Mouse (Mus musculus) heart, embryonic 14.5 days (tissue): ENCODE measurements around the gene Phxr2. TPM values are rescaled to one million over a fixed set of nuclear protein-coding genes. Genes with fewer than 3 reads are reported as not detected.

Source experiments
- ATAC-seq: fragments of 200-750 bp; cut with Nextera tagmentation; 2 replicates; pipeline ENCODE4 v1.8.0; 2017; ENCODE audit warnings: low read depth, moderate TSS enrichment; ENCODE audit not compliant: insufficient number of reproducible peaks, insufficient read depth, low FRiP score
- H3K27ac ChIP-seq, 2 experiments: fragments of 200-500 bp in 1 of 2; fragments of 300-500 bp in 1 of 2; sonication (generic) in 1 of 2; replicated peaks in 1 of 2; 2 replicates each; pipeline ENCODE4 v1.5.1; 2012 to 2014; ENCODE audit warnings: low read depth in 2 of 2, low read length in 2 of 2, control low read depth in 1 of 2, mild to moderate bottlenecking in 1 of 2, mixed read lengths in 1 of 2; ENCODE audit not compliant: control insufficient read depth in 1 of 2, insufficient read depth in 1 of 2
- H3K27me3 ChIP-seq: fragments of 300-500 bp; sonication (generic); 2 replicates; pipeline ENCODE4 v1.6.1; 2014; ENCODE audit warnings: mild to moderate bottlenecking, low read length, control low read depth; ENCODE audit not compliant: control insufficient read depth, insufficient read depth
- H3K36me3 ChIP-seq: fragments of 300-500 bp; sonication (generic); 2 replicates; pipeline ENCODE4 v1.6.1; 2014; ENCODE audit warnings: mild to moderate bottlenecking, control low read depth, low read length, mixed read lengths; ENCODE audit not compliant: control insufficient read depth, insufficient read depth
- H3K4me1 ChIP-seq, 2 experiments: fragments of 200-500 bp in 1 of 2; fragments of 300-500 bp in 1 of 2; sonication (generic) in 1 of 2; 2 replicates each; pipeline ENCODE4 v1.6.1; 2012 to 2014; ENCODE audit warnings: low read length in 2 of 2, control low read depth in 1 of 2, mixed read lengths in 1 of 2; ENCODE audit not compliant: control insufficient read depth in 2 of 2, insufficient read depth in 2 of 2
- H3K4me2 ChIP-seq: fragments of 300-500 bp; sonication (generic); 2 replicates; pipeline ENCODE4 v1.6.1; 2014; ENCODE audit warnings: mild to moderate bottlenecking, low read length
- H3K4me3 ChIP-seq, 2 experiments: fragments of 200-500 bp in 1 of 2; fragments of 300-500 bp in 1 of 2; sonication (generic) in 1 of 2; 2 replicates each; pipeline ENCODE4 v1.5.1; 2012 to 2014; ENCODE audit warnings: low read length in 2 of 2, mild to moderate bottlenecking in 2 of 2, control low read depth in 1 of 2, low read depth in 1 of 2, moderate library complexity in 1 of 2; ENCODE audit not compliant: control insufficient read depth in 1 of 2, insufficient read depth in 1 of 2
- H3K9ac ChIP-seq: fragments of 300-500 bp; sonication (generic); 2 replicates; pipeline ENCODE4 v1.6.1; 2014; ENCODE audit warnings: mild to moderate bottlenecking, low read length
- H3K9me3 ChIP-seq: fragments of 300-500 bp; sonication (generic); 2 replicates; pipeline ENCODE4 v1.6.1; 2016; ENCODE audit warnings: low read length, control low read depth; ENCODE audit not compliant: control insufficient read depth
- WGBS: fragments of 180-500 bp; shearing (Covaris S2); extraction: QIAGEN DNeasy Blood & Tissue Kit; methylation state at CpG from one replicate; pipeline ENCODE4 v1.1.7; 2014; 5-methylcytosine and 5-hydroxymethylcytosine counted together
- polyA plus RNA-seq: library from polyadenylated mRNA; unstranded; fragments of >200 nt; fragmentation: Nextera tagmentation; extraction: Ambion mirVana; gene quantifications from 2 replicates; pipeline ENCODE4 v1.2.1, GENCODE M21; 2014

The Phxr2 gene
- polyA plus RNA-seq, 1 experiment from 2014 or later = not detected

DNA sequence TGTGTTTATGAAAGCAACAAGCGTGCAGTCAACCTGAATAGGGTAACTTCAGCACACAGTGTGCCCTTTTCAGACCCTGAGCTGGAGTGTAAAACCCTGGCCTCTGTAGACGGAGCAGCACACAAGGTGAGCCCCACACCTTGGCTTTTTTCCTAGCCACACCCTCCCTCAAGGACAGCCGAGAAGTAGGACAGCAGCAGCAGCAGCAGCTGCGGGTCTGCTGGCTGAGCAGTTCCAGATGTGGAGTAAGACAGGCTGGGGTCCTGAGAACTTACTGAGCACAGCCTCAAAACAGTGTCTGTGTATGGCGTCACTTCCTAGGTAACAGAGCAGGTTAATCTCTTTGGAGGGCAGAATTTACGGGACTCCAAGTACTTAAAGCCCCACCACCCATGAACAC, 7.4 kb downstream of the Phxr2 start:
- Histone ChIP-seq H3K4me3 (no peak overlapping the region), H3K36me3 (no peaks in the 10 kb centered on the region), H3K9me3 (no peaks in the 10 kb centered on the region), H3K4me1 (peaks cover 4 to 9% of the 10 kb centered on the region in 2 experiments; a peak in 3 of 4 replicates), H3K4me2 (no peak overlapping the region), H3K27ac (no peak overlapping the region), H3K27me3 (no peaks in the 10 kb centered on the region), H3K9ac (no peak overlapping the region)
- ATAC-seq = no peak
- WGBS = 50% methylated on average over 6 of the region's 6 CpGs

DNA sequence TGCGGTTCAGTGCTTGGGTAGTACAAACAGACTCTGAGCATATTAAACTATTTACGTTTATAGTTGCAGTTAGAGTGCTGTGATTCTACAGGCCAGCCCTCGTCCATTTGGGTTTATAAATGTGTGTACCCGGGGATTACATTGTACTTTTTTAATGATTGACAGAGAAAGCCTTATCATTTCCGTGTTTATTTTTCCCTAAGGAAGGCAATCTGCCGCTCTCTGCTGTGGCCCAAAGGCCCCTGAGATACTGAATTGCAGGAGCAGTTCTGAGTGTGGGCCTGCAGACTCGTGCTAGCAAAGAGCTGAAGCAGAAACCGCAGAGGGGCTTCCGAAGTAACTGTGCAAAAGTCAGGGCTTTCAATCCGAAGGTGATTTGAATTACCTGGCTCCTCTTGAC, 8.2 kb downstream of the Phxr2 start:
- Histone ChIP-seq H3K4me2 (no peak overlapping the region), H3K4me3 (no peak overlapping the region), H3K36me3 (no peaks in the 10 kb centered on the region), H3K27ac (no peak overlapping the region), H3K9ac (no peak overlapping the region), H3K4me1 (peaks cover 4 to 9% of the 10 kb centered on the region in 2 experiments; a peak in 3 of 4 replicates), H3K27me3 (no peaks in the 10 kb centered on the region), H3K9me3 (no peaks in the 10 kb centered on the region)
- 61% methylated on average over 10 of the region's 10 CpGs for WGBS
- ATAC-seq = no peak

DNA sequence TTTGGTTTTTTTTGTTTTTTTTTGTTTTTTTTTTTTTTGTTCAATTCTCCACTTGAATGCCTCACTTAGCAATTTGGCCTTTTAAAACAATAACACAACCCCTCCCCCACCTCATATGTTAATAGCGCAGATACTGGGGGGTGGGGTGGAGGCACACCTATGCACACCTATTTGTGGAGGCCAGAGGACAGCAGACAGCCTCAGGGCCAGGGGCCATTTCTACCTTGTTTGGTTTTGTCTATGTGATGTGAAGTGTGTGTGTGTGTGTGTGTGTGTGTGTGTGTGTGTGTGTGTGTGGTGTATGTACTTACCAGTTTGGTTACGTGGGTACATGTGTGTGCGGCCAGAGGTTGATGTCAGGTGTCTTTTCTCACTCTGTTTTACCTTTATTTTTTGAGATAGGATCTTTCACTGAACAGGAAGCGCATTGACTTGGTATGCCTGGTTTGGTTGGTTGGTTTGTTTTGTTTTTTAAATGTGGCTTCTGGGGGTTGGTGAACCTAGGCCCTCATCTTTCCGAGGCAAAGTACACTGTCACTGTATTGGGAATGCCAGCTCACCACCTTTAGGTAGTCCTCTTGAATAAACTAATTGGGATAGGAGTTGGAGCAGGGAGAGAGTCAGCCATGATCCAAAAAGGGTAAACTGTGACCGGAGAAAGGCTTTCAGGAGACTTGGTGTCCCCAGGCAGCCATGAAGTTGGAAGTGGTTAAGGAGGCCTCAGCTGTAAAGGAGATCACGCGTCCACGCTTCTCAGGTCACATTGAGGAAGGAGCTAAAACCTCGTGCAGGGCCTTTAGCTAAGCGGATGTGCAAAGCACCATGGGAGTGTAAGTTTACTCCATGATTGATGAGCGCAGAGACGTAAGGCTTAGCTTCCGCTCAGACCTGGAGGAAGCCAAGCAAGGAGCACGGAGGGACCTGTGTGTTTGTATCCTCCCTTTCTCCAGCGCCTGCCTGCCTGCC, 9.2 kb downstream of the Phxr2 start:
- Histone ChIP-seq H3K27me3 (no peaks in the 10 kb centered on the region), H3K4me2 (no peak overlapping the region), H3K4me3 (no peak overlapping the region), H3K9ac (no peak overlapping the region), H3K27ac (no peak overlapping the region), H3K36me3 (no peaks in the 10 kb centered on the region), H3K4me1 (peaks cover 4 to 9% of the 10 kb centered on the region in 2 experiments; a peak in 3 of 4 replicates), H3K9me3 (no peaks in the 10 kb centered on the region)
- no peak for ATAC-seq
- WGBS = 91% methylated on average over 16 of the region's 16 CpGs

DNA sequence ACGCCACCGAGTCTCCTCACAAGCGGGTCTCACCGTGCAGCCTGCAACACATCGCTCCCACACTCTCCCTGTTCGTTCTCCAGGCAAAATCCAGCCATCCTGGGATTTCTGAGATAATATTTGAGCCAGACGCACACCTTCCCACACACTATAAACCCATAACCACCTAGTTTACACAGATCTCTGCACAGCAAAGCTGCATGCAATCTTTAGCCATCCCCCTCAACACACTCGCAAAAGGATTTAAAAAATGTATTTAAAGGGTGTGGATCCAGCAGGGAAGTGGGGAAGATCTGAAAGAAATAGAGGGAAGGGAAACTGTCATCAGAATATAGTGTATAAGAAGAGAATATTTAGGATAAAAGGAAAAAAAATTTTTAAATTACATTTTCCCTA, 9.9 kb downstream of the Phxr2 start:
- Histone ChIP-seq H3K4me2 (peak overlapping the region; percentile 61), H3K9me3 (no peaks in the 10 kb centered on the region), H3K27ac (no peak overlapping the region), H3K9ac (peak overlapping the region; percentile 45), H3K4me3 (peak overlapping the region; percentile 1 to 20; a peak in 3 of 4 replicates), H3K27me3 (no peaks in the 10 kb centered on the region), H3K36me3 (no peaks in the 10 kb centered on the region), H3K4me1 (peaks cover 4 to 9% of the 10 kb centered on the region in 2 experiments; a peak in 3 of 4 replicates)
- 23% methylated on average over 8 of the region's 8 CpGs for WGBS
- no peak for ATAC-seq

DNA sequence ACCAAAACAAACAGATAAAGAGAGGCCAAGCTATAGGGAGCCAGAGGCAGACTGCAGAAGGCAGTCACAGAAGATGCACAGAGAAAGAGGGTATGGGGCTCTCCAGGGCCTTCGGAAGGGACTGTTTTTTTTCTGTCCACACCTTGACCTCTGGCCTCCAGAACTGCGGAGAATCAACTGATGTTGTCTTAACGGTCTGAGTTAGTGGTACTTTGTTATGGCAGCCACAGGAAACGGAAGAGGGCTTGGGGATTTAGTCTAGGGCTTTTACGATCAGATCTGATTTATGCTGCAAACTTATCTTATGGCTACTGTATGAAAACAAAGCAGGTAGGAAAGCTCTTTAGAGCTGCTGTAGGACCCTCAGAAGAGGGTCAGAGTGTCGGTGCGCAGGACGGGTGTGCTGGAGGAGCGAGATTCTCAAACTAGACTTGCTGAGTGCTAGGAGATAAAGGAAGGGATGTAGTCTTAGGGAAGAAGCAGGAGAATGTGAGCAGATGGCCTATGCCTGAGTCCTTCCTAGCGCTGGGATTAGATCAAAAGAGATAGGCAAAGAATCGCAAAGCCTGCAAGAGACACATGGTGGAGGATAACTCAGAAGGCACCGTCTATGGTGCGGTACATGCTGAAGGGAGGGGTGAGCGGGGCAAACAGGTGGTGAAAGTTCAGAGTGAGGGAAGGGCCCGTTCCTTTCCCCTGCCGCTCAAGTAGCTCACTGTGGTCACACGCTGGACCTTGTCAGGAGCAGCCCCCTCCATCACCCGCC, 10.5 kb downstream of the Phxr2 start:
- Histone ChIP-seq H3K4me3 (peak overlapping the region; percentile 1 to 20), H3K27me3 (no peaks in the 10 kb centered on the region), H3K9ac (peak overlapping the region; percentile 45), H3K4me1 (peaks cover 4 to 9% of the 10 kb centered on the region in 2 experiments; a peak in 3 of 4 replicates), H3K4me2 (peak overlapping the region; percentile 61), H3K36me3 (peaks cover 6% of the 10 kb centered on the region; the same call in 1 of the 2 replicates), H3K27ac (no peak overlapping the region), H3K9me3 (no peaks in the 10 kb centered on the region)
- WGBS = 11% methylated on average over 18 of the region's 18 CpGs
- ATAC-seq = no peak

DNA sequence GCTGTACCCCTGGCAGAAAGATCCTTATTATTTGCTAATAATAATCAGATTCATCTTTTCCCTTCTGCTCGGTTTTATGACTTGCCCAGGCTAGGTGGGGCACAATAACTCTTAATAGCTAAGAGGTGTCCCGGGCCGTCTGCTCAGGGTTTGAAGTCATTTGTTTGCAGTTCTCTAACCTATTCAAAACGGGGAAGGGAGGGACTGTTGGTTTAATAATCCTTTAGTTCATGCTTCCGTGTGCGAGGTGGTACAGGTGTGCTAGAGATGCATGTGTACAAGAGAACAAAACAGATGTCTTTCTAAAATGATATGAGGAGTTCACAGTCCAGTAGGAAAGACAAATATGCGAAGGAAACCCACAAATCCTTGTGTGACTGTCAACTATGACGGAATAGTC, 11.8 kb downstream of the Phxr2 start:
- Histone ChIP-seq H3K27me3 (no peaks in the 10 kb centered on the region), H3K9me3 (no peaks in the 10 kb centered on the region), H3K36me3 (peaks cover 15% of the 10 kb centered on the region), H3K4me3 (no peak overlapping the region), H3K4me1 (peaks cover 4 to 9% of the 10 kb centered on the region in 2 experiments; a peak in 3 of 4 replicates), H3K4me2 (no peak overlapping the region), H3K9ac (no peak overlapping the region), H3K27ac (no peak overlapping the region)
- WGBS = 87% methylated on average over 8 of the region's 8 CpGs
- no peak for ATAC-seq

DNA sequence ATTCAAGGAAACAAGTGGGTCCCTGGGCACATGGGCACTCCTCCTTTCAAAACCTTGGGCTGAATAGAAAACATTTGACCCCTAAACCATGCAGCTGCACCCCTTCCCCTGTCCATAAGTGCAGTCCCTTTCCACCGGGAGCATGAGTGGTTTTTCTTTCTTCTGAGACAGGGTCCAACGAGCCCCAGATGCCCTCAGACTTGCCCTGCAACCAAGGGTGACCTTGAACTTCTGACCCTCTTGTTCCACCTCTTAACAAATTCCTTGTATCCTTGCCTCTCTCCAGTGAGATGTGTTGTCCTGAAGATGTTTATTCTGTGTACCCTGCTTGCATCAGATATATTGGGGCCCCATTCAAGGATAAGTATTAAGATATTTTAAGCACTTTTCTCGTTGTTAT, 12.6 kb downstream of the Phxr2 start:
- WGBS = 35% methylated on average over 3 of the region's 3 CpGs
- Histone ChIP-seq H3K36me3 (peaks cover 18% of the 10 kb centered on the region), H3K27ac (no peak overlapping the region), H3K9me3 (no peaks in the 10 kb centered on the region), H3K27me3 (no peaks in the 10 kb centered on the region), H3K4me2 (no peak overlapping the region), H3K4me1 (peaks cover 6 to 13% of the 10 kb centered on the region in 2 experiments), H3K4me3 (no peak overlapping the region), H3K9ac (no peak overlapping the region)
- no peak for ATAC-seq
